Mouse (Mus musculus) CH12.LX (cell line): ENCODE measurements around the gene Xpo4. TPM values are rescaled to one million over a fixed set of nuclear protein-coding genes. Genes with fewer than 3 reads are reported as not detected.

ENCODE experiments used
- DNase-seq: peaks from one replicate; pipeline ENCODE4 v3.0.0-alpha.2; 2013; ENCODE audit errors: extremely low read depth
- H3K27ac ChIP-seq: 2 replicates; pipeline ENCODE4 v1.5.1; 2012; ENCODE audit warnings: low read depth, mild to moderate bottlenecking, control low read depth, moderate library complexity; ENCODE audit not compliant: insufficient read depth
- H3K27me3 ChIP-seq: replicated peaks from 2 replicates; pipeline ENCODE3; 2012; ENCODE audit warnings: inconsistent platforms
- H3K36me3 ChIP-seq, 2 experiments: replicated peaks in 1 of 2; 2 replicates each; pipeline versions ENCODE3 to v1.6.1; 2012; ENCODE audit warnings: inconsistent platforms in 1 of 2, low read length in 1 of 2, mild to moderate bottlenecking in 1 of 2, mixed read lengths in 1 of 2, moderate library complexity in 1 of 2; ENCODE audit not compliant: control insufficient read depth in 1 of 2, insufficient read depth in 1 of 2
- H3K4me1 ChIP-seq, 2 experiments: 2 replicates each; pipeline ENCODE4 v1.6.1; 2012; ENCODE audit warnings: inconsistent platforms in 1 of 2, moderate library complexity in 1 of 2; ENCODE audit not compliant: insufficient read depth in 2 of 2, control insufficient read depth in 1 of 2
- H3K4me2 ChIP-seq: 2 replicates; pipeline ENCODE4 v1.6.1; 2012; ENCODE audit warnings: low read depth, mild to moderate bottlenecking, control low read depth; ENCODE audit not compliant: poor library complexity, insufficient read depth, severe bottlenecking
- H3K4me3 ChIP-seq, 3 experiments: fragments of 150-350 bp in 1 of 3; sonication (generic) in 1 of 3; replicated peaks in 1 of 3; 2 replicates each; pipeline versions ENCODE3 to v1.5.1; 2011 to 2012; ENCODE audit warnings: low read depth in 2 of 3, low read length in 2 of 3, mild to moderate bottlenecking in 2 of 3, moderate library complexity in 2 of 3, control low read depth in 1 of 3, improper control_type of control experiment in 1 of 3, inconsistent platforms in 1 of 3, mixed read lengths in 1 of 3; ENCODE audit not compliant: poor library complexity in 1 of 3
- H3K79me2 ChIP-seq: replicated peaks from 2 replicates; pipeline ENCODE4 v1.6.1; 2012; ENCODE audit warnings: mild to moderate bottlenecking, moderate library complexity; ENCODE audit not compliant: control insufficient read depth, poor library complexity, insufficient read depth, severe bottlenecking; ENCODE audit errors: extremely low read depth
- H3K9ac ChIP-seq: 2 replicates; pipeline ENCODE4 v1.6.1; 2012; ENCODE audit warnings: low read depth, mild to moderate bottlenecking, control low read depth, moderate library complexity; ENCODE audit not compliant: insufficient read depth
- H3K9me3 ChIP-seq: replicated peaks from 2 replicates; pipeline ENCODE3; 2012; ENCODE audit warnings: low read length, inconsistent platforms, mixed read lengths
- BHLHE40 ChIP-seq: IDR thresholded peaks from 2 replicates; pipeline ENCODE4 v1.6.1; 2011; ENCODE audit warnings: mild to moderate bottlenecking, low read depth, low read length, improper control_type of control experiment
- CTCF ChIP-seq, 2 experiments: IDR thresholded peaks in 1 of 2; conservative IDR thresholded peaks in 1 of 2; 2 replicates each; pipeline ENCODE4 v1.5.1; 2011 to 2012; ENCODE audit warnings: low read depth in 2 of 2, low read length in 2 of 2, improper control_type of control experiment in 1 of 2, inconsistent platforms in 1 of 2, mild to moderate bottlenecking in 1 of 2, moderate library complexity in 1 of 2
- E2F4 ChIP-seq: IDR thresholded peaks from 2 replicates; pipeline ENCODE4 v1.6.1; 2011; ENCODE audit warnings: low read depth, low read length, improper control_type of control experiment; ENCODE audit not compliant: insufficient replicate concordance
- EP300 ChIP-seq: IDR thresholded peaks from 2 replicates; pipeline ENCODE4 v1.6.1; 2011; ENCODE audit warnings: low read length, improper control_type of control experiment
- ETS1 ChIP-seq: conservative IDR thresholded peaks from 2 replicates; pipeline ENCODE4 v1.6.1; 2012; ENCODE audit warnings: low read depth, mild to moderate bottlenecking, inconsistent platforms, low read length, improper control_type of control experiment, moderate library complexity
- JUN ChIP-seq: IDR thresholded peaks from 2 replicates; pipeline ENCODE4 v1.6.1; 2011; ENCODE audit warnings: low read depth, mild to moderate bottlenecking, low read length, improper control_type of control experiment, moderate library complexity; ENCODE audit not compliant: insufficient read depth
- JUND ChIP-seq: conservative IDR thresholded peaks from 2 replicates; pipeline ENCODE4 v1.6.1; 2011; ENCODE audit warnings: low read depth, low read length, improper control_type of control experiment
- MAFK ChIP-seq: IDR thresholded peaks from 2 replicates; pipeline ENCODE4 v1.6.1; 2011; ENCODE audit warnings: low read length, improper control_type of control experiment; ENCODE audit not compliant: insufficient replicate concordance
- MAX ChIP-seq: IDR thresholded peaks from 2 replicates; pipeline ENCODE4 v1.6.1; 2011; ENCODE audit warnings: low read length, improper control_type of control experiment
- MYC ChIP-seq: IDR thresholded peaks from 2 replicates; pipeline ENCODE4 v1.6.1; 2011; ENCODE audit warnings: low read depth, mild to moderate bottlenecking, improper control_type of control experiment, low read length
- NELFE ChIP-seq: IDR thresholded peaks from 2 replicates; pipeline ENCODE4 v1.6.1; 2011; ENCODE audit warnings: low read depth, low read length, improper control_type of control experiment
- RAD21 ChIP-seq: IDR thresholded peaks from 2 replicates; pipeline ENCODE4 v1.6.1; 2011; ENCODE audit warnings: low read depth, mild to moderate bottlenecking, low read length, improper control_type of control experiment, moderate library complexity
- SIN3A ChIP-seq: IDR thresholded peaks from 2 replicates; pipeline ENCODE4 v1.6.1; 2012; ENCODE audit warnings: low read length, improper control_type of control experiment, inconsistent platforms
- SMC3 ChIP-seq: IDR thresholded peaks from 2 replicates; pipeline ENCODE4 v1.6.1; 2011; ENCODE audit warnings: low read depth, low read length, improper control_type of control experiment
- ZC3H11A ChIP-seq: IDR thresholded peaks from 2 replicates; pipeline ENCODE4 v1.6.1; 2012; ENCODE audit warnings: low read depth, mild to moderate bottlenecking, inconsistent platforms, low read length, improper control_type of control experiment
- ZMIZ1 ChIP-seq: IDR thresholded peaks from 2 replicates; pipeline ENCODE4 v1.6.1; 2012; ENCODE audit warnings: low read depth, mild to moderate bottlenecking, inconsistent platforms, low read length, improper control_type of control experiment
- dilution Hi-C: fragments of 300-500 bp; cut with MboI; formaldehyde crosslinking; loops from 2 replicates; pipeline ENCODE4 v1.14.3; 2020; ENCODE audit warnings: low sequenced_read_pairs; ENCODE audit not compliant: extremely low pct_unique_long_range_greater_than_20kb, extremely low pct_ligation_motif_present
- in situ Hi-C: fragments of 300-500 bp; cut with MboI; formaldehyde crosslinking; loops from 3 replicates; pipeline ENCODE4 v1.14.3; 2019; ENCODE audit warnings: low sequenced_read_pairs, low pct_ligation_motif_present, low pct_unique_long_range_greater_than_20kb, mixed read lengths
- polyA plus RNA-seq: library from polyadenylated mRNA; unstranded; fragments of >175 nt; gene quantifications from 2 replicates; pipeline ENCODE4 v1.2.1, GENCODE M21; 2012; ENCODE audit warnings: low read depth; ENCODE audit not compliant: insufficient read length
- total RNA-seq, 2 experiments: library from RNA; depleted of rRNA; stranded (reverse); fragments of 300-350 nt in 1 of 2; fragments of >200 nt in 1 of 2; gene quantifications; 2 replicates each; pipeline ENCODE4 v1.2.3; 2012 to 2014

Xpo4 gene
- total and polyA plus RNA-seq, 3 experiments = 30.2 to 47.3 (median 43.0) TPM

GRCm38 (mm10) chr14:57699016-57699415 is 33.8 kb upstream of the Xpo4 start:
- TF ChIP-seq RAD21 = no peak
- TF ChIP-seq MAX = no peak
- TF ChIP-seq SIN3A = no peak
- TF ChIP-seq E2F4 = no peak
- TF ChIP-seq CTCF (conservative IDR thresholded peaks at IDR 0.05 in 1 of 2, IDR thresholded peaks at IDR 0.05 in 1 of 2; ENCODE audit: low read depth in 2 of 2, low read length in 2 of 2) = no peak
- no peak for TF ChIP-seq MAFK
- TF ChIP-seq ZMIZ1 = no peak
- TF ChIP-seq, all 38 proteins: peak for 0
- no peak overlapping the region for H3K4me3 ChIP-seq
- dilution Hi-C loops = no loop called here
- peaks cover 5 to 7% of the 10 kb centered on the region in 2 experiments for H3K36me3 ChIP-seq
- H3K9ac ChIP-seq = no peak overlapping the region
- no peaks in the 10 kb centered on the region for H3K9me3 ChIP-seq
- H3K79me2 ChIP-seq = no peaks in the 10 kb centered on the region
- no peak for DNase-seq
- in situ Hi-C loops = no loop called here
- H3K27me3 ChIP-seq = no peaks in the 10 kb centered on the region
- H3K4me2 ChIP-seq = no peak overlapping the region
- H3K27ac ChIP-seq = no peak overlapping the region
- H3K4me1 ChIP-seq = 0 out of 4 replicates have a peak, but pooled peaks cover 0 to 2% of the 10 kb centered on the region in 2 experiments

GRCm38 (mm10) chr14:57696066-57696465 is 30.8 kb upstream of the Xpo4 start:
- in situ Hi-C loops (no loop called here), dilution Hi-C loops (no loop called here)
- H3K79me2 ChIP-seq = no peaks in the 10 kb centered on the region
- no peak overlapping the region for H3K27ac ChIP-seq
- no peaks in the 10 kb centered on the region for H3K27me3 ChIP-seq
- 0 out of 4 replicates have a peak, but pooled peaks cover 0 to 2% of the 10 kb centered on the region in 2 experiments for H3K4me1 ChIP-seq
- DNase-seq = no peak
- no peak for TF ChIP-seq RAD21
- no peak for TF ChIP-seq ETS1
- TF ChIP-seq BHLHE40 = no peak
- TF ChIP-seq EP300 = no peak
- TF ChIP-seq JUND = no peak
- no peak overlapping the region for H3K4me2 ChIP-seq
- H3K9me3 ChIP-seq = no peaks in the 10 kb centered on the region
- no peak overlapping the region for H3K4me3 ChIP-seq
- peaks cover 5 to 7% of the 10 kb centered on the region in 2 experiments for H3K36me3 ChIP-seq
- no peak overlapping the region for H3K9ac ChIP-seq

- H3K9me3 ChIP-seq = no peaks in the 10 kb centered on the region
- H3K4me1 ChIP-seq = 0 out of 4 replicates have a peak, but pooled peaks cover 0 to 2% of the 10 kb centered on the region in 2 experiments
- H3K9ac ChIP-seq = no peak overlapping the region
- dilution Hi-C loops = no loop called here
- TF ChIP-seq CTCF (conservative IDR thresholded peaks at IDR 0.05 in 1 of 2, IDR thresholded peaks at IDR 0.05 in 1 of 2; ENCODE audit: low read depth in 2 of 2, low read length in 2 of 2) = peak; percentile 40 to 81
- TF ChIP-seq RAD21 = peak; percentile 86
- TF ChIP-seq ZC3H11A = peak; percentile 36; the same call in 1 of the 2 replicates
- no peak for TF ChIP-seq JUN
- TF ChIP-seq NELFE = 0 out of 2 replicates have a peak, but pooled peaks have one; percentile 32
- 0 out of 2 replicates have a peak, but pooled peaks have one; percentile 25 for TF ChIP-seq MYC
- TF ChIP-seq SMC3 = peak; percentile 85
- no peak for TF ChIP-seq E2F4
- TF ChIP-seq, all 38 proteins: peak for 6
- no peaks in the 10 kb centered on the region for H3K79me2 ChIP-seq
- H3K4me2 ChIP-seq = no peak overlapping the region
- peak; percentile 42 for DNase-seq
- H3K27me3 ChIP-seq = no peaks in the 10 kb centered on the region
- H3K36me3 ChIP-seq = peaks cover 5 to 7% of the 10 kb centered on the region in 2 experiments
- H3K4me3 ChIP-seq = no peak overlapping the region
- H3K27ac ChIP-seq = no peak overlapping the region
- in situ Hi-C loops = no loop called here
Observed at GRCm38 (mm10) chr14:57695550-57695949, 30.3 kb upstream of the Xpo4 start.
